Mouse (Mus musculus): ENCODE results near the gene Miga2. TPM values are rescaled to one million over a fixed set of nuclear protein-coding genes. Genes with fewer than 3 reads are reported as not detected.
"Not testable (repeated sequence)": the region's sequence is repeated elsewhere in the genome, so short reads cannot be mapped to it uniquely, and the experiment has no call there.

Miga2 gene
- polyA plus RNA-seq, 1 experiment, result 6.3 TPM

GRCm38 (mm10) chr2:30415157-30415935, 51.3 kb downstream of the Miga2 start, which contains the start of gene Crat:
Crat (minus strand) TSS chr2:30415813.
- H3K36me3 ChIP-seq (ENCODE audit: control insufficient read depth, insufficient read depth, low read length), result peaks cover 2% of the 10 kb centered on the region
- TF ChIP-seq POLR2A (IDR thresholded peaks at IDR 0.05; ENCODE audit: control insufficient read depth, low read depth, low read length) (no peak; the same call in none of the 2 replicates), CTCF (IDR thresholded peaks at IDR 0.05; ENCODE audit: control insufficient read depth, insufficient read depth, insufficient replicate concordance, low read depth, low read length) (no peak)
- peaks cover 22% of the 10 kb centered on the region for H3K4me1 ChIP-seq (ENCODE audit: control insufficient read depth, insufficient read depth, low read length)
- no peaks in the 10 kb centered on the region for H3K27me3 ChIP-seq (ENCODE audit: control insufficient read depth, insufficient read depth, low read length)
- H3K4me3 ChIP-seq (ENCODE audit: control insufficient read depth, low read depth, low read length), result peak within 1 kb of the TSS; percentile 96
- peak within 1 kb of the TSS; percentile 99 for H3K27ac ChIP-seq (ENCODE audit: control insufficient read depth, insufficient read depth, low read depth, low read length)

GRCm38 (mm10) chr2:30415936-30416648, 52.1 kb downstream of the Miga2 start, which contains the start of gene Ptpa:
Ptpa (plus strand) TSS chr2:30416039.
- peaks cover 2% of the 10 kb centered on the region for H3K36me3 ChIP-seq (ENCODE audit: control insufficient read depth, insufficient read depth, low read length)
- H3K27me3 ChIP-seq (ENCODE audit: control insufficient read depth, insufficient read depth, low read length), result no peaks in the 10 kb centered on the region
- peak within 1 kb of the TSS; percentile 99 for H3K27ac ChIP-seq (ENCODE audit: control insufficient read depth, insufficient read depth, low read depth, low read length)
- peak; percentile 98 for TF ChIP-seq POLR2A (IDR thresholded peaks at IDR 0.05; ENCODE audit: control insufficient read depth, low read depth, low read length)
- no peak for TF ChIP-seq CTCF (IDR thresholded peaks at IDR 0.05; ENCODE audit: control insufficient read depth, insufficient read depth, insufficient replicate concordance, low read depth, low read length)
- peak within 1 kb of the TSS; percentile 96 for H3K4me3 ChIP-seq (ENCODE audit: control insufficient read depth, low read depth, low read length)
- peaks cover 22% of the 10 kb centered on the region for H3K4me1 ChIP-seq (ENCODE audit: control insufficient read depth, insufficient read depth, low read length)

- Histone ChIP-seq H3K27ac (ENCODE audit: control insufficient read depth, insufficient read depth, low read depth, low read length) (peak overlapping the region; percentile 99), H3K27me3 (ENCODE audit: control insufficient read depth, insufficient read depth, low read length) (no peaks in the 10 kb centered on the region), H3K36me3 (ENCODE audit: control insufficient read depth, insufficient read depth, low read length) (peaks cover 2% of the 10 kb centered on the region), H3K4me3 (ENCODE audit: control insufficient read depth, low read depth, low read length) (peak overlapping the region; percentile 96), H3K4me1 (ENCODE audit: control insufficient read depth, insufficient read depth, low read length) (peaks cover 22% of the 10 kb centered on the region)
- TF ChIP-seq CTCF (IDR thresholded peaks at IDR 0.05; ENCODE audit: control insufficient read depth, insufficient read depth, insufficient replicate concordance, low read depth, low read length), result no peak
- no peak for TF ChIP-seq POLR2A (IDR thresholded peaks at IDR 0.05; ENCODE audit: control insufficient read depth, low read depth, low read length)
Measured at GRCm38 (mm10) chr2:30416649-30416965, 52.6 kb downstream of the Miga2 start.

- H3K27ac ChIP-seq (ENCODE audit: control insufficient read depth, insufficient read depth, low read depth, low read length); H3K36me3 ChIP-seq (ENCODE audit: control insufficient read depth, insufficient read depth, low read length); H3K27me3 ChIP-seq (ENCODE audit: control insufficient read depth, insufficient read depth, low read length): not testable (repeated sequence)
- Histone ChIP-seq H3K4me3 (ENCODE audit: control insufficient read depth, low read depth, low read length) (peak overlapping the region; percentile 6; the same call in 1 of the 2 replicates), H3K4me1 (ENCODE audit: control insufficient read depth, insufficient read depth, low read length) (peaks cover 22% of the 10 kb centered on the region)
Measured at GRCm38 (mm10) chr2:30417154-30417553, 53.1 kb downstream of the Miga2 start.

GRCm38 (mm10) chr2:30417595-30418165, 53.6 kb downstream of the Miga2 start:
- H3K27ac ChIP-seq (ENCODE audit: control insufficient read depth, insufficient read depth, low read depth, low read length), result no peak overlapping the region
- H3K36me3 ChIP-seq (ENCODE audit: control insufficient read depth, insufficient read depth, low read length), result peaks cover 2% of the 10 kb centered on the region
- TF ChIP-seq POLR2A (IDR thresholded peaks at IDR 0.05; ENCODE audit: control insufficient read depth, low read depth, low read length) (no peak), CTCF (IDR thresholded peaks at IDR 0.05; ENCODE audit: control insufficient read depth, insufficient read depth, insufficient replicate concordance, low read depth, low read length) (no peak)
- peaks cover 22% of the 10 kb centered on the region for H3K4me1 ChIP-seq (ENCODE audit: control insufficient read depth, insufficient read depth, low read length)
- H3K4me3 ChIP-seq (ENCODE audit: control insufficient read depth, low read depth, low read length), result no peak overlapping the region; the same call in 1 of the 2 replicates
- no peaks in the 10 kb centered on the region for H3K27me3 ChIP-seq (ENCODE audit: control insufficient read depth, insufficient read depth, low read length)

- H3K4me1 ChIP-seq (ENCODE audit: control insufficient read depth, insufficient read depth, low read length), result peaks cover 22% of the 10 kb centered on the region
- H3K36me3 ChIP-seq (ENCODE audit: control insufficient read depth, insufficient read depth, low read length), result peaks cover 2% of the 10 kb centered on the region
- H3K27me3 ChIP-seq (ENCODE audit: control insufficient read depth, insufficient read depth, low read length), result no peaks in the 10 kb centered on the region
- H3K27ac ChIP-seq (ENCODE audit: control insufficient read depth, insufficient read depth, low read depth, low read length), result no peak overlapping the region
- no peak overlapping the region for H3K4me3 ChIP-seq (ENCODE audit: control insufficient read depth, low read depth, low read length)
- TF ChIP-seq POLR2A (IDR thresholded peaks at IDR 0.05; ENCODE audit: control insufficient read depth, low read depth, low read length) (no peak), CTCF (IDR thresholded peaks at IDR 0.05; ENCODE audit: control insufficient read depth, insufficient read depth, insufficient replicate concordance, low read depth, low read length) (no peak)
Measured at GRCm38 (mm10) chr2:30418259-30418658, 54.2 kb downstream of the Miga2 start.

- H3K4me1 ChIP-seq (ENCODE audit: control insufficient read depth, insufficient read depth, low read length), result peaks cover 17% of the 10 kb centered on the region
- no peak overlapping the region for H3K4me3 ChIP-seq (ENCODE audit: control insufficient read depth, low read depth, low read length)
- no peaks in the 10 kb centered on the region for H3K27me3 ChIP-seq (ENCODE audit: control insufficient read depth, insufficient read depth, low read length)
- H3K27ac ChIP-seq (ENCODE audit: control insufficient read depth, insufficient read depth, low read depth, low read length), result no peak overlapping the region
- TF ChIP-seq POLR2A (IDR thresholded peaks at IDR 0.05; ENCODE audit: control insufficient read depth, low read depth, low read length) (no peak), CTCF (IDR thresholded peaks at IDR 0.05; ENCODE audit: control insufficient read depth, insufficient read depth, insufficient replicate concordance, low read depth, low read length) (no peak)
- H3K36me3 ChIP-seq (ENCODE audit: control insufficient read depth, insufficient read depth, low read length), result peaks cover 2% of the 10 kb centered on the region
Measured at GRCm38 (mm10) chr2:30419112-30419511, 55.1 kb downstream of the Miga2 start.
